Mouse (Mus musculus) macrophage (primary cell): ENCODE data around the gene Nr1d1. TPM values are rescaled to one million over a fixed set of nuclear protein-coding genes. Genes with fewer than 3 reads are reported as not detected.
A peak's percentile ranks its signal among the peaks of the same experiment; 100 is the strongest.
"Not testable (repeated sequence)": the region's sequence is repeated elsewhere in the genome, so short reads cannot be mapped to it uniquely, and the experiment has no call there.

Source experiments
- H3K27ac ChIP-seq: fragments of 350-480 bp; formaldehyde crosslinking; 2 replicates; pipeline ENCODE4 v1.9.0; 2021
- H3K36me3 ChIP-seq: fragments of 350-480 bp; formaldehyde crosslinking; 2 replicates; pipeline ENCODE4 v1.9.0; 2021; ENCODE audit errors: inconsistent target
- H3K4me3 ChIP-seq: fragments of 350-480 bp; formaldehyde crosslinking; 2 replicates; pipeline ENCODE4 v1.9.0; 2021; ENCODE audit errors: inconsistent target
- H3K79me2 ChIP-seq: fragments of 350-480 bp; formaldehyde crosslinking; 2 replicates; pipeline ENCODE4 v1.9.0; 2021; ENCODE audit errors: inconsistent target
- WGBS: methylation state at CpG from one replicate; pipeline ENCODE4 v1.1.7; 2026; ENCODE audit warnings: inconsistent platforms; ENCODE audit not compliant: missing documents; 5-methylcytosine and 5-hydroxymethylcytosine counted together
- polyA plus RNA-seq: library from polyadenylated mRNA; stranded (reverse); fragments of 250-400 nt; gene quantifications from 3 replicates; pipeline ENCODE4 v1.2.4, GENCODE M21; 2018; ENCODE audit warnings: inconsistent platforms

Gene Nr1d1
- polyA plus RNA-seq, 1 experiment from 2014 or later: 7.6 TPM

- Histone ChIP-seq H3K4me3 (no peak overlapping the region), H3K79me2 (no peaks in the 10 kb centered on the region; the same call in 1 of the 2 replicates)
Measured at GRCm38 (mm10) chr11:98745932-98746853, 28.9 kb downstream of the Nr1d1 start.

GRCm38 (mm10) chr11:98744456-98745019 lies 30.6 kb downstream of the Nr1d1 start:
- 76% methylated on average over 7 of the region's 7 CpGs for WGBS
- Histone ChIP-seq H3K36me3 (no peaks in the 10 kb centered on the region), H3K27ac (no peak overlapping the region), H3K4me3 (no peak overlapping the region), H3K79me2 (no peaks in the 10 kb centered on the region; the same call in 1 of the 2 replicates)

More at GRCm38 (mm10) chr11:98745932-98746853, 28.9 kb downstream of the Nr1d1 start:
- 82% methylated on average over 12 of the region's 12 CpGs for WGBS
- Histone ChIP-seq H3K27ac (no peak overlapping the region), H3K36me3 (no peaks in the 10 kb centered on the region)

GRCm38 (mm10) chr11:98743655-98744345 lies 31.3 kb downstream of the Nr1d1 start:
- H3K79me2 ChIP-seq: no peaks in the 10 kb centered on the region; the same call in 1 of the 2 replicates
- H3K27ac ChIP-seq: no peak overlapping the region
- WGBS: 87% methylated on average over 9 of the region's 9 CpGs
- no peak overlapping the region for H3K4me3 ChIP-seq
- H3K36me3 ChIP-seq: no peaks in the 10 kb centered on the region

- Histone ChIP-seq H3K79me2 (no peaks in the 10 kb centered on the region; the same call in 1 of the 2 replicates), H3K27ac (no peak overlapping the region), H3K4me3 (peak overlapping the region; percentile 47), H3K36me3 (no peaks in the 10 kb centered on the region)
- WGBS: 18% methylated on average over 20 of the region's 21 CpGs
Measured at GRCm38 (mm10) chr11:98742397-98743291, 32.5 kb downstream of the Nr1d1 start.

- no peaks in the 10 kb centered on the region; the same call in 1 of the 2 replicates for H3K79me2 ChIP-seq
- peak overlapping the region; percentile 47 for H3K4me3 ChIP-seq
- no peaks in the 10 kb centered on the region for H3K36me3 ChIP-seq
- no peak overlapping the region for H3K27ac ChIP-seq
- under 1% methylated on average over 56 of the region's 86 CpGs for WGBS
Measured at GRCm38 (mm10) chr11:98741622-98742396, 33.3 kb downstream of the Nr1d1 start.

- WGBS: 2% methylated on average over 17 of the region's 17 CpGs
Measured at GRCm38 (mm10) chr11:98741051-98741620, 34.0 kb downstream of the Nr1d1 start.

GRCm38 (mm10) chr11:98740393-98741050 lies 34.6 kb downstream of the Nr1d1 start, which contains the start of gene Thra:
Thra (plus strand) TSS chr11:98740638.
- Histone ChIP-seq H3K4me3 (peak within 1 kb of the TSS; percentile 33), H3K79me2 (no peaks in the 10 kb centered on the region; the same call in 1 of the 2 replicates), H3K27ac (no peak within 1 kb of the TSS), H3K36me3 (no peaks in the 10 kb centered on the region)
- WGBS: 2% methylated on average over 20 of the region's 22 CpGs

More at GRCm38 (mm10) chr11:98741051-98741620, 34.0 kb downstream of the Nr1d1 start:
- no peaks in the 10 kb centered on the region; the same call in 1 of the 2 replicates for H3K79me2 ChIP-seq
- no peaks in the 10 kb centered on the region for H3K36me3 ChIP-seq
- peak overlapping the region; percentile 33 for H3K4me3 ChIP-seq
- H3K27ac ChIP-seq: no peak overlapping the region

GRCm38 (mm10) chr11:98740026-98740392 lies 35.1 kb downstream of the Nr1d1 start:
- 58% methylated on average over 8 of the region's 8 CpGs for WGBS
- Histone ChIP-seq H3K27ac (no peak overlapping the region), H3K36me3 (no peaks in the 10 kb centered on the region), H3K4me3 (no peak overlapping the region), H3K79me2 (no peaks in the 10 kb centered on the region; the same call in 1 of the 2 replicates)

- Histone ChIP-seq H3K27ac (no peak overlapping the region), H3K36me3 (no peaks in the 10 kb centered on the region), H3K4me3 (no peak overlapping the region), H3K79me2 (no peaks in the 10 kb centered on the region; the same call in 1 of the 2 replicates)
- WGBS: 89% methylated on average over 9 of the region's 9 CpGs
Measured at GRCm38 (mm10) chr11:98738925-98739324, 36.2 kb downstream of the Nr1d1 start.

GRCm38 (mm10) chr11:98738428-98738911 lies 36.7 kb downstream of the Nr1d1 start:
- no peak overlapping the region for H3K27ac ChIP-seq
- no peaks in the 10 kb centered on the region for H3K36me3 ChIP-seq
- 88% methylated on average over 4 of the region's 4 CpGs for WGBS
- no peaks in the 10 kb centered on the region; the same call in 1 of the 2 replicates for H3K79me2 ChIP-seq
- no peak overlapping the region for H3K4me3 ChIP-seq

- not testable (repeated sequence) for H3K27ac ChIP-seq, H3K79me2 ChIP-seq, H3K36me3 ChIP-seq, H3K4me3 ChIP-seq
- WGBS: 92% methylated on average over 2 of the region's 2 CpGs
Measured at GRCm38 (mm10) chr11:98737220-98737619, 37.9 kb downstream of the Nr1d1 start.

- Histone ChIP-seq H3K27ac (no peak overlapping the region), H3K79me2 (no peaks in the 10 kb centered on the region), H3K4me3 (no peak overlapping the region), H3K36me3 (no peaks in the 10 kb centered on the region)
- 91% methylated on average over 1 of the region's 1 CpGs for WGBS
Measured at GRCm38 (mm10) chr11:98736176-98736575, 39.0 kb downstream of the Nr1d1 start.
